Mouse (Mus musculus) cerebellum, adult 2 months (tissue): ENCODE measurements around the gene Apc2. TPM values are rescaled to one million over a fixed set of nuclear protein-coding genes. Genes with fewer than 3 reads are reported as not detected.

Experiments
- DNase-seq, 2 experiments: peaks; one replicate each; pipeline ENCODE4 v3.0.0; 2021
- H3K27ac ChIP-seq: fragments of 200-500 bp; 2 replicates; pipeline ENCODE4 v1.5.1; 2012; ENCODE audit warnings: low read length, control low read depth, inconsistent platforms; ENCODE audit not compliant: insufficient read depth
- H3K27me3 ChIP-seq: fragments of 200-500 bp; 2 replicates; pipeline ENCODE4 v1.6.1; 2012; ENCODE audit warnings: inconsistent platforms, mild to moderate bottlenecking, low read length, moderate library complexity; ENCODE audit not compliant: control insufficient read depth, insufficient read depth
- H3K4me1 ChIP-seq: fragments of 200-500 bp; 2 replicates; pipeline ENCODE4 v1.6.1; 2011; ENCODE audit warnings: low read length; ENCODE audit not compliant: control insufficient read depth, insufficient read depth
- H3K4me3 ChIP-seq: fragments of 200-500 bp; replicated peaks from 2 replicates; pipeline ENCODE3; 2011; ENCODE audit warnings: mild to moderate bottlenecking, low read depth, low read length, control low read depth; ENCODE audit not compliant: insufficient read depth
- CTCF ChIP-seq: fragments of 200-500 bp; IDR thresholded peaks from 2 replicates; pipeline ENCODE4 v1.5.1; 2011; ENCODE audit warnings: low read depth, mild to moderate bottlenecking, control low read depth, low read length, moderate library complexity, borderline replicate concordance; ENCODE audit not compliant: insufficient read depth
- POLR2A ChIP-seq: fragments of 200-500 bp; IDR thresholded peaks from 2 replicates; pipeline ENCODE4 v1.6.1; 2011; ENCODE audit warnings: low read length, control low read depth, borderline replicate concordance; ENCODE audit not compliant: insufficient read depth
- WGBS: fragments of 180-500 bp; shearing (Covaris S2); methylation state at CpG from one replicate; pipeline ENCODE4 v1.1.7; 2018; 5-methylcytosine and 5-hydroxymethylcytosine counted together
- polyA plus RNA-seq: library from polyadenylated mRNA; depleted of rRNA; stranded (reverse); fragments of >200 nt; gene quantifications from 2 replicates; pipeline ENCODE4 v1.2.3, GENCODE M21; 2012

Apc2 gene
- polyA plus RNA-seq, 1 experiment, result 67.1 TPM

DNA sequence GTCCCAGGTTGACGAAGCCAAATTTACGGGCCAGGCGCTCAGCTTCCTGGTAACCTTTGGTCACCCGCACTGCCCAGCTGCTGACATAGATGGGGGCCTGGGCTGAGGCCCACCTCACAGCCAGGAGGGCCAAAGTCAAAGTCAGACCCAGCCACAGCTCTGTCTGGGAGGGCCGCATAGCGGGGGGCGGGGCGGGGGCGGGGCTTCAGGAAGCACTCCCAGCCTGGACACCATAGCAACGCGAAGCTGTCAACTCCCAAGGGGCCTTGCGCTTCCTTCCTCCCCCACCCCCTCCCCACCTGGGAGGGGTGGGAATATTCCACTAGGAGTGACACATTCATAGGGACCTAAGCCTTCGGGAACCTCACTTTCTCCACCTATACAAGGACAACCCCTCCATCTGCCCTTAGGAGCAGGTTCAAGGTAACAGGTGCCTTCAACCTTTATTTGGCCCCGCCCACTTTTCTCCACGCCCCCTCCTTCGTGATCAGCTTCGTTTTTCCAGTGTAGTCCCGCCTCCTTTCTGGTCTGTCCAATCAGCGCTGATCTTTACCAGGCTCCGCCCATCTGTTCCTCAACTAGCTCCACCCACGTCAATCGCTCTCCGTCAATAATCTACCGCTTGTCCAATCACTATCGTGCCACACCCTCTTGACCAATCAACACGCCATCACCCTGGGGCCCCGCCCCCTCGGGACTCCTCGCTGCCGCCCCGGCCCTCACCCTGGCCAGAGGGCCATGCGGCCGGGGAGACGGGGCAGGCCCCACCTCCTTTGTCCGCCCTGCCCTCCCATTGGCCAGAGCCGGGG lies 33.7 kb downstream of the Apc2 start, which contains the start of the genes Pcsk4 and Reep6:
TSS of gene Pcsk4 (minus strand) at position 226 of the 809 bp plus-strand sequence.
TSS of gene Reep6 (plus strand) at position 681 of the 809 bp plus-strand sequence.
- H3K4me3 ChIP-seq, result peak within 1 kb of the TSS; percentile 64
- TF ChIP-seq CTCF (no peak), POLR2A (no peak)
- peak; percentile 91 to 96 for DNase-seq
- 5% methylated on average over 36 of the region's 36 CpGs for WGBS
- no peak within 1 kb of the TSS for H3K27ac ChIP-seq
- peaks cover 29% of the 10 kb centered on the region for H3K4me1 ChIP-seq
- H3K27me3 ChIP-seq, result no peaks in the 10 kb centered on the region

- Histone ChIP-seq H3K27me3 (no peaks in the 10 kb centered on the region), H3K4me1 (peaks cover 29% of the 10 kb centered on the region), H3K27ac (no peak overlapping the region), H3K4me3 (peak overlapping the region; percentile 64)
- WGBS, result 2% methylated on average over 41 of the region's 41 CpGs
- DNase-seq, result no peak
- TF ChIP-seq CTCF, result no peak
- TF ChIP-seq POLR2A, result no peak
Observed at GRCm38 (mm10) chr10:80330084-80330483, 34.3 kb downstream of the Apc2 start.

DNA sequence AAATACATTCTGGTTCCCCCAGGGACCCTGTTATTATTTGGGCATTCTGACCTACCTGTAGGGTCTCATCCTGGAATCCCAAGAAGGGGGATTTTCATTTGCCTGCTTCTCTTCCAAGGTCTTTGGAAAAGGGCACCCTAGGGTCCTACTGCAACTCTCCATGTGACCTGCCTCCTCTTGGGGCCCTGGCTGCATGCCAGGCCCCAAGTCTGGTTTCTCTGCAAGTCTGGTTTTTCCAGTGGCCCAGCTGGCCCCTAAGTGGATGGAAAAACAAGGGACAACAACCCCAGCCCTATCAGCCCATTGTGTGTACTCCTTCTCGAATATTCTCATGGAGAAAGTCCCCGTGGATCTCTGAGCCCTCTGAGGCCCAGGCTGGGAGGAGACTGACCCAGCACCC lies 35.1 kb downstream of the Apc2 start:
- Histone ChIP-seq H3K27me3 (no peaks in the 10 kb centered on the region), H3K4me3 (no peak overlapping the region), H3K27ac (no peak overlapping the region), H3K4me1 (peaks cover 29% of the 10 kb centered on the region)
- TF ChIP-seq POLR2A (no peak), CTCF (no peak)
- no peak for DNase-seq
- WGBS, result 75% methylated on average over 2 of the region's 2 CpGs

- peak in 1 of 2 experiments; percentile 67 for DNase-seq
- Histone ChIP-seq H3K4me3 (no peak overlapping the region), H3K27ac (peak overlapping the region; percentile 74), H3K4me1 (peaks cover 29% of the 10 kb centered on the region), H3K27me3 (no peaks in the 10 kb centered on the region)
- no peak for TF ChIP-seq POLR2A
- TF ChIP-seq CTCF, result no peak
- WGBS, result 41% methylated on average over 10 of the region's 10 CpGs
Observed at GRCm38 (mm10) chr10:80331636-80332524, 36.1 kb downstream of the Apc2 start.

DNA sequence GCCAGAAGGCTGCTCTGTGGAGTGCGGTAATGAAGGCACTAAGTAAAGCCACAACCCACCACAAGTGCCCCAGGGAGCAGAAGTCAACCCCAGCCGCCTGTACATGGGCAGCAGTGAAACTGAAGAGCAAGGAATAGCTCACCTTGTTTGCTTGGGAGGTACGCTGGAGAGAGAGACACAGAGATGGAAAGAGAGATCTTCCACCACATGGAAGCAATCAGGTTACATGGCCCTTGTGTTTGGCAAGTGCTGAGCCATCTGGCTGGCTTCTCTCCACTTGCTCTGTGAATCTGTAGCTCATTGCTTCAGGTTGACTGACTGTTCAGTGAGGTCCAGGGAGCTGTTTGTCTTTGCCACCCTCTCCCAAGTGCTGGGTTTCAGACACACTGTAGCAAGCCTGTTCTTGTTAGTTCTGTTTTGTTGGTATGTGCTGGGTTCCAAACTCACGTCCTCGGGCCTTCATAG lies 36.8 kb downstream of the Apc2 start:
- DNase-seq, result peak; percentile 65 to 77
- Histone ChIP-seq H3K27ac (peak overlapping the region; percentile 74), H3K4me1 (peaks cover 29% of the 10 kb centered on the region), H3K4me3 (no peak overlapping the region), H3K27me3 (no peaks in the 10 kb centered on the region)
- TF ChIP-seq POLR2A (0 out of 2 replicates have a peak, but pooled peaks have one; percentile 28), CTCF (no peak)
- WGBS, result 19% methylated on average over 5 of the region's 5 CpGs

GRCm38 (mm10) chr10:80336263-80336662 lies 40.5 kb downstream of the Apc2 start:
- Histone ChIP-seq H3K27ac (no peak overlapping the region), H3K4me1 (peaks cover 25% of the 10 kb centered on the region), H3K4me3 (no peak overlapping the region), H3K27me3 (no peaks in the 10 kb centered on the region)
- WGBS, result 91% methylated on average over 12 of the region's 12 CpGs
- DNase-seq, result no peak
- TF ChIP-seq CTCF (no peak), POLR2A (no peak)

DNA sequence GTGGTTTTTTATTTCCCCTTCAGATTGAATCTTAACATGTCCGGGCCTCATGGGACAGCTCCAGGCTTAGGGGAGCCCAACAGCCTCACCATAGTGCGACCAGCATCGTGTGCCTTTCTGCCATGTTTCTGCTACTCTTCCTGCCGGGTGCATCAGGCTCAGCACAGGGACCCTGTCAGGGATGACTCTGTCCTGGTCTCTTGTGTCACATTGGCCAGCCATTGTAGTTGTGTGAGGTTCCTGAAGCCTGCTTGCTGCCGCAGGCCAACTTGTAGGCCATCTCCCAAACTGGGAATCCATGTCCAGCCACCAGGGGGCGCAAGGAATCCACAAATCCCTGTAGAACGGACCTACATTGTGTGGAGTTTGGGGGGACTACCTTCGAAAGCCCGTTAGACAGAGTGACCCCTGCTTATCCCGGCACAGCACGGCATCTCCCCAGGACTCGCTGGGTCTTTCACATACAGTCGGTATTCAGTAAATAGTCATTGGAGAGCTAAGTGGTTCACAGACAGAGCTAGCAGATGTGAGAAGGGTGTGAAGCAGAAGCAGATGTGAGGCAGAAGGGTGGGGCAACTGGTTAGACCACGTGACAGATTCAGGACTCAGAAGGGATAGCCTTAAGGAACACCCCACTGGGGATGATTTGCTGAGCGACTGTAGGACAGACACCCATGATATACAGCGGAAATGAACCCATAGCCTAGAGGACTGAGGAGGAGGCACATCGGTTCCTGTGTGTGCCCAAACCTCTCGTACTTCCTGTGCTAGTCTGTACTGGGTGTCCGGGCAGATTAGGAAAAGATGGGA lies 44.4 kb downstream of the Apc2 start:
- Histone ChIP-seq H3K27me3 (no peaks in the 10 kb centered on the region), H3K4me3 (no peak overlapping the region), H3K27ac (no peak overlapping the region), H3K4me1 (peaks cover 5% of the 10 kb centered on the region; the same call in 1 of the 2 replicates)
- peak; percentile 91 for TF ChIP-seq CTCF
- no peak for TF ChIP-seq POLR2A
- DNase-seq, result peak; percentile 76 to 87
- WGBS, result 24% methylated on average over 19 of the region's 19 CpGs
